Mouse (Mus musculus) c-Kit-positive CD71-positive TER-119-positive erythroid progenitor cells, embryonic 14.5 days (primary cell): ENCODE measurements around the gene Wdr60.

Experiments used
- DNase-seq: peaks from one replicate; pipeline ENCODE4 v3.0.0-alpha.2; 2013; ENCODE audit warnings: low spot score

Wdr60 gene

DNA sequence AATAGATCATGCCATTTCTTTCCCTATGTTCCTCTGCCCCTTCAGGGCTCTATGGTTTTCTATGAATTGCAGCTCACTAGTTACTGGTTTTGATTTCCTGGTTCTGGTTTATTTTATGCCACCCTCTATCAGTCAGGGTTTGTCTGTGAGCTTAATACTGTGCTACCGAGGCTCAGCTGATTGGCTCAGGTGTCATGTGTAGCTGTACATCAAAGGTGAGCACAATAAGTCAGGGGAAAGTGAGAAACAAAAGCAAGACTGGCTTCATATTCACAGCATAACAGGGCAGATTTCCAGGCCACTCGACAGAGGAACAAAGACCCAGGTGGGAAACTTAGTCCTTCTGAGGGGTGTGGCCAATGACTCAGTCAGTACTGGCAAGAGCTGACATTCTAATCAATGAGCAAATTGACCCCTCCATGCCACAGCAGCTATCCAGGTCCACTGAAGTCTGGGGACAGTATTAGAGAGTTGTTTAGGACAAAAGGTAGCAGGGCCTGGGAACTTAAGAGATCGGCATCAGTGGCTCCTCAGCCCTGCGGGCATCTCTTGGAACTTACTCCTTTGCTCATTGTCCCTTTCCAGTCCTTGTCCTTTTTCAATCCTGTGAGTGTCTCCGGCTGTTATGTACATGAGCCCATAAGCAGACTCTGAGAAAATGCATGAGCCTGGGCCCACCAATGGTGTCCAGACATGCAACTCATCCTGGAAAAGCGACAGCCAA is 79.4 kb downstream of the Wdr60 start:
- no peak for DNase-seq

DNA sequence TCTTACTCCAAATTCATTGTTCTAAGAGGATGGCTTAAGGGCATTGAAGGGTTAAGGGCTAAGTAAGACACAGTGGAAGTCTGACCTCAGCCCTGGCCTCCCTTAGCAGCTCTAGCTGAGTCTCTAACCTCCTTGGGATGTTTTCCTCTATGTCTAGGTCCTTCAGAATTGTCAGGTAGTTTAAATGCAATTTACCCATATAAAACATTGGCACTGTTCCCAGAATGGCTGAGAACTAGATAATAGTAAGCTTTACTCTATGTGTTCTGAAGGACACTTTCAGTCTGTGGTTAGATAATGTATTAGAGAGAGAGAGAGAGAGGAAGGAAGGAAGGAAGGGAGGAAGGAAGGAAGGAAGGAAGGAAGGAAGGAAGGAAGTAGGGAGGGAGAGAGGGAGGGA is 80.4 kb downstream of the Wdr60 start:
- no peak for DNase-seq

DNA sequence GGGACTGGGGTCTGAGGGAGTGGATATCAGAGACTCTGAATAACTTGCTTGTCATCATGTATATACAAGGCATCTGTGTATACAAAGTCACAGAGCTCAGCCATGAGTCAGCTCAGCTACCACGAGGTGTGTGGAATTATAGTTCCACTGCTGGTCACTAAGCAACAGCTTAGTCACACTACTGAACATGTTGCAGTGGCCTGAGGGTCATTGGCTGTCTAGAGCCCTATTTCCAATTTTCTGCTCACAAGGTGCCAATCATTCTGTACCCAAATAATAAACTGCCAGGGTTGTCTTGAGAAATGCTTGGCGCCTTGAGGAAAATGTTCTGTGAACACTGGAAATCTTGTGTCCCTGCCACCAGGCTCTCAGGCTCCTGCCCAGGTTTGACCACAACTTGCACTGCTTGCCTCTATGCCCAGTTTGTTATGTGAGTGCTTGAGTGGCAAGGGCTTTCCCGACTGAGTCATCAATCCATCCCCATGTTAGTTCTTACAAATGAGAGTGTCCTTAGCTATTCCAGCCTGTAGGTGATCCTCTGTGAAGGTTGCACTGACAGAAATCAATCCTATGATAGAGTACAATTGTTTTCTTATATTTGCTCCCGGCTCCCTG is 81.3 kb downstream of the Wdr60 start:
- DNase-seq = no peak

DNA sequence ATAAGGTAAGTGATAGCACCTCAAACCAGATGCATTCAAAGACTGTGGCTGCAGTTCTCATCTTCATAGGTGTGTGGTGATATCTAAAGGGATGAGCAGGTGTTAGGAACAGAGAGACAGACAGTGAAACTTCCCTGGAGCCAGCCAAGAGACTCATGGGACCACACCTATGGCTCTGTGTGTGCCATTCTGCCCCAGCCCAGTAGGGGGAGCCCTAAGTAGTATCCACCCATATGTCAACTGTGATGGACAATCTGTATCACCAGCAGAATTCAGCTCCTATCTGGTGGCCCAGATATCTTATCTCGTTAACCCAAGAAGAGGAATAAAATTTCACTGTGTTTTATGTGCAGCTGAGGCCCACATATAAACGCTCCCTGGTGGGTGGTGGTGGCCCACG is 85.9 kb downstream of the Wdr60 start:
- DNase-seq = peak; percentile 44

DNA sequence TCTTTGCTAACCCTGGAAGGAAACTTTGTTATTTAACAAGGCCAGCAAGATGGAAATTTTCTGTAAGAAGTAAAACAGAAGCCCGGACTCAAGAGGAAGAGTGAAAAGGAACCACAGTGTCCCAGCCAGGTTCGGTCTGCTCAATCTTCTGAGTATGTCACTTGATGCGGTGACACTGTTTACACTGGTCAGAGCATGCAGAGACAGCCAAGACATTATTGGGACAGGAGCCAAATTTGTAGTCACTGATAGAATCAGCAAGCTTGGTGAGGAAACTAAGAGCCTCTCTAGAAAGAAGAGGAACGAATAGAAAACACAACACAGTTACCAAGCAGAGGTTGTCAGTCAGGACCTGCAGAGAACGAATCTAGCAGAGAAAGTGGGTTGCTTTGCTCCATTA is 93.2 kb downstream of the Wdr60 start:
- DNase-seq = no peak

DNA sequence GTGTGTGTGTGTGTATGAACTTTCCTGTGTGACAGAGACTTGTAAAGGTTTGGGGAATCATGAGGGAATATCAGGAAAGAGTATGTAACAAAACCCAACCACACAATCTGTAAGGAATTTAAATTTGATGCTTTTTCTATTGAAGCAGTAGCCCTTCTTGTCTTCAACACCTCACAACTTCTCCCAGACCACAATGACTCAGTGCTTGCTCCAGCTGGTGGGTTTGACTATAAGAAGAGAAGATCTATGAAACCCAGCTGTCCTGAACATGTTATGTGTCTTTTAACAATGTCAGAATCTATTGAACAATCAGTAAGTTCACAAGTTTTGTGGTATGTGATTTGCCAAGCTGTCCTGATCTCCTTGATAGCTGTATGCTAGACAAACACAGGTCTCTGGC is 97.5 kb downstream of the Wdr60 start:
- DNase-seq = no peak

DNA sequence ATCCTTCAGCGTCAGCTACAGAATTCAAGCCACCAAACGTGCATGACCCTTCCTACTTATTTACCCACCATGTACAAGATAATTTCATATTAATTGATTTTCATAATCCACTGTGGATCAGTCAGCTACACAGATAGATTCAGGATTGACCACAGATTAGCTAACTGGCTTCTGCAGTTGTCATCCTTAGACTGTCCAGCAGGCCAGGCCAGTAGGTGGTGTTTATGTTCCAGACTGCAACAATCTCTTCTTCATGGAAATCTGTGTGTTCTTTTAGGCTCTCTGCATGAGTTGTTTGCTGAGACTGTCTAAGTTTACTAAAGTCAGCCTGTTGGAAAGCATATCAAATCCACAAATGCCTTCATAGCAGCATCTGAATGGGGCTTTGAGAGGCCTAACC is 103.1 kb downstream of the Wdr60 start:
- DNase-seq = no peak

DNA sequence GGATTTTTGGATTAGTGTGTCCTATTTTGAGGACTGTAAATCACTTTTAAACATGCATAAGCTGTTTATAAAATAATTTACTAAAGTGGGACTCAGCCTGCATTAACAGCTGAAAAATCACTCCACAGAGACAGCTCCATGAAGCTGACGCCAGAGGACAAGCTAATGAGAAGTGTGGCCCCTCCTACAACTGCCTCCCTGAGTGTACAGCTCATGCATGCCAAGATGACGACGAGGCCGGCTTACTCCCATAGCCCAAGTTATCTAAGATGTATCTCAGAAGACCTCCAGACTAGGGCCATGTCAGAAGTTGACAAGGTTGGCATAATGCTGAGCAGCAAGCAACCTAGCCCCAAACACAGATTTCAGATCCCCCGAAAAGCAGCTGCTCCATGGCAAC is 103.6 kb downstream of the Wdr60 start:
- no peak for DNase-seq

DNA sequence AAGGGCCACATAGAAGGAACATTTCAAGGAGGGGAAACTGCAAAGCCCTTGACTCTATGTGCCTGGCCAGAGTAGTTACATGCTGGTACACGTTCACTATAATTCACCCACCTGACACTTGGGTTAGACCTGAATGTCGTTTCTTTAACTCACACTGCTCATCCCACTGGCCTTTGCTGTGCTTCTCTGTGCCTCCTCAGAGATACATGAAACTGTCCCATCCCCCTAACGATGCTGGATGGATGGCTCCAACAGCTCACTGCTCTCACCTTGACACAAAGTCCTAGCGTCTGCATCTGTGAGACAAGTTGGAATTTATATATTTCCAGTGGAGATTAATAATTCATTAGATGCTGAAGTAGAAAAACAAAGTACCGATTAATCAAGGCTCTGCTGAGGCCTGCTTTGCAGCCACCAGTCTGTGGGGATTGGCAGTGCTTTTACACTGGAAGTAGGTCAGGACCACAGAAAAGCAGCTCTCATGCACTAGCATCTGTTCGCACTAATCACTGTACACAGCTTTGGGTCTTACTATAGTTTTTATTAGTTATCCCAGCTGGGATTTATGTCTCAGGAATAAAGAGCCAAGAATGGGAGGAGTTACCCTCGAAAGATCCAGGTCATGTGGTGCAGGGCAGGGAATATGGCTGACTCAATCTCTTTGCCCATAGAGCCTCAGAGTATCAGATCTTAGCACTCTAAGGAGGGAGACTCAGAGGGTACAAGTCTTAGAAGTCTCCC is 105.9 kb downstream of the Wdr60 start:
- no peak for DNase-seq
